Mouse (Mus musculus): ENCODE results near the gene Dcaf1. TPM values are rescaled to one million over a fixed set of nuclear protein-coding genes. Genes with fewer than 3 reads are reported as not detected.

Gene Dcaf1
- polyA plus RNA-seq, 1 experiment, result 7.5 TPM

GRCm38 (mm10) chr9:106901596-106901995 lies 79.9 kb downstream of the Dcaf1 start:
- TF ChIP-seq POLR2A (IDR thresholded peaks at IDR 0.05; ENCODE audit: low read depth, low read length) (no peak), CTCF (IDR thresholded peaks at IDR 0.05; ENCODE audit: extremely low read depth, insufficient read depth, insufficient read length, insufficient replicate concordance) (no peak)
- 92% methylated on average over 7 of the region's 7 CpGs for WGBS
- DNase-seq (ENCODE audit: low read depth in 1 of 2, low spot score in 2 of 2), result no peak
- H3K4me1 ChIP-seq (ENCODE audit: control insufficient read depth, insufficient read depth, insufficient read length), result no peaks in the 10 kb centered on the region
- H3K27ac ChIP-seq (ENCODE audit: insufficient read depth, low read length), result no peak overlapping the region
- H3K27me3 ChIP-seq (ENCODE audit: control insufficient read depth, insufficient read depth, low read length), result no peaks in the 10 kb centered on the region
- H3K4me3 ChIP-seq (ENCODE audit: extremely low read depth, insufficient read depth, insufficient read length), result no peak overlapping the region
- no peaks in the 10 kb centered on the region for H3K36me3 ChIP-seq (ENCODE audit: control insufficient read depth, insufficient read depth, low read length)

- no peaks in the 10 kb centered on the region for H3K4me1 ChIP-seq (ENCODE audit: control insufficient read depth, insufficient read depth, insufficient read length)
- H3K4me3 ChIP-seq (ENCODE audit: extremely low read depth, insufficient read depth, insufficient read length), result no peak overlapping the region
- TF ChIP-seq POLR2A (IDR thresholded peaks at IDR 0.05; ENCODE audit: low read depth, low read length) (no peak), CTCF (IDR thresholded peaks at IDR 0.05; ENCODE audit: extremely low read depth, insufficient read depth, insufficient read length, insufficient replicate concordance) (no peak)
- no peak overlapping the region for H3K27ac ChIP-seq (ENCODE audit: insufficient read depth, low read length)
- DNase-seq (ENCODE audit: low read depth in 1 of 2, low spot score in 2 of 2), result no peak
- no peaks in the 10 kb centered on the region for H3K36me3 ChIP-seq (ENCODE audit: control insufficient read depth, insufficient read depth, low read length)
- no peaks in the 10 kb centered on the region for H3K27me3 ChIP-seq (ENCODE audit: control insufficient read depth, insufficient read depth, low read length)
- WGBS, result 72% methylated on average over 4 of the region's 4 CpGs
Observed at GRCm38 (mm10) chr9:106903099-106903790, 81.6 kb downstream of the Dcaf1 start.

- no peaks in the 10 kb centered on the region for H3K4me1 ChIP-seq (ENCODE audit: control insufficient read depth, insufficient read depth, insufficient read length)
- no peaks in the 10 kb centered on the region for H3K27me3 ChIP-seq (ENCODE audit: control insufficient read depth, insufficient read depth, low read length)
- no peaks in the 10 kb centered on the region for H3K36me3 ChIP-seq (ENCODE audit: control insufficient read depth, insufficient read depth, low read length)
- no peak overlapping the region for H3K4me3 ChIP-seq (ENCODE audit: extremely low read depth, insufficient read depth, insufficient read length)
- no peak overlapping the region for H3K27ac ChIP-seq (ENCODE audit: insufficient read depth, low read length)
- no peak for TF ChIP-seq POLR2A (IDR thresholded peaks at IDR 0.05; ENCODE audit: low read depth, low read length)
- TF ChIP-seq CTCF (IDR thresholded peaks at IDR 0.05; ENCODE audit: extremely low read depth, insufficient read depth, insufficient read length, insufficient replicate concordance), result no peak
- 0% methylated on average over 1 of the region's 1 CpGs for WGBS
- peak; percentile 31 to 34 for DNase-seq (ENCODE audit: low read depth in 1 of 2, low spot score in 2 of 2)
Observed at GRCm38 (mm10) chr9:106903791-106904134, 82.1 kb downstream of the Dcaf1 start.

DNA sequence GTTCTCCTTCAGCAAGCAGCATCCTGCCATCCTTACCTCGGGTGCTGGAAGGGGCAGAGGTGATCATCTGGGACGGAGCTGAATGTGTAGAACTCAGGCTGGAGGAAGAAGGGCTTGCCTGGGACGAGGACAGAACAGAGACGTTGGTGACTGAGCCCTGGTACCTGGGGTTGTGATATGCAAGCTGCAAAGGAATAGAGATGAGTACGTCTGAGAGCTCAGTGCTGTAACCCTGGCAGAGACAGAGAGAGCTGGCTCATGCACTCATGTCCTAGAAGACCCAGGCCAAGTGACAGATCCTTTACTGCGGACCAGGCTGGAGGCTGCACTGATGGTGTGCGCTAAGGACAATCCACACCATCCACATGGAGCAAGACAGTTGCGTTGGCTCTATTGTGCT lies 84.9 kb downstream of the Dcaf1 start:
- no peak for DNase-seq (ENCODE audit: low read depth in 1 of 2, low spot score in 2 of 2)
- no peaks in the 10 kb centered on the region for H3K27me3 ChIP-seq (ENCODE audit: control insufficient read depth, insufficient read depth, low read length)
- no peak overlapping the region for H3K27ac ChIP-seq (ENCODE audit: insufficient read depth, low read length)
- 87% methylated on average over 8 of the region's 8 CpGs for WGBS
- TF ChIP-seq CTCF (IDR thresholded peaks at IDR 0.05; ENCODE audit: extremely low read depth, insufficient read depth, insufficient read length, insufficient replicate concordance) (no peak), POLR2A (IDR thresholded peaks at IDR 0.05; ENCODE audit: low read depth, low read length) (no peak)
- H3K4me3 ChIP-seq (ENCODE audit: extremely low read depth, insufficient read depth, insufficient read length), result no peak overlapping the region
- H3K4me1 ChIP-seq (ENCODE audit: control insufficient read depth, insufficient read depth, insufficient read length), result no peaks in the 10 kb centered on the region
- H3K36me3 ChIP-seq (ENCODE audit: control insufficient read depth, insufficient read depth, low read length), result no peaks in the 10 kb centered on the region

DNA sequence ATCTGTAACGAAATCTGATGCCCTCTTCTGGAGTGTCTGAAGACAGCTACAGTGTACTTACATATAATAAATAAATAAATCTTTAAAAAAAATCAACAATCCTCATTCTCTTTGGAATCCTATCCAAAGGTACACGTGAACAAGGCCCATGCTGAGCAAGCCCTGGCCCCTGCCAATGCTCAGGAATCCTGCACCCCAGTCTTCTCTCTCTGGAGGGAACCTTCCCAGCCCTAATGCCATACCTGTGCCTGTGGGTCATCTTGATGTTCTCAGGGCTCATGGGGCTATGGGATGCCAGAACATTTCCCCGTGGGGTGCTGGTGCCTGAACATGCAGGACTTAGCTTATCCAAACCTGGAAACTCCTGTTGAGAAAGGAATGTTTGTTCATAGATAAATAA lies 86.5 kb downstream of the Dcaf1 start:
- no peak overlapping the region for H3K4me3 ChIP-seq (ENCODE audit: extremely low read depth, insufficient read depth, insufficient read length)
- 82% methylated on average over 3 of the region's 3 CpGs for WGBS
- H3K4me1 ChIP-seq (ENCODE audit: control insufficient read depth, insufficient read depth, insufficient read length), result no peaks in the 10 kb centered on the region
- H3K27me3 ChIP-seq (ENCODE audit: control insufficient read depth, insufficient read depth, low read length), result no peaks in the 10 kb centered on the region
- no peak for DNase-seq (ENCODE audit: low read depth in 1 of 2, low spot score in 2 of 2)
- H3K27ac ChIP-seq (ENCODE audit: insufficient read depth, low read length), result no peak overlapping the region
- TF ChIP-seq POLR2A (IDR thresholded peaks at IDR 0.05; ENCODE audit: low read depth, low read length) (no peak), CTCF (IDR thresholded peaks at IDR 0.05; ENCODE audit: extremely low read depth, insufficient read depth, insufficient read length, insufficient replicate concordance) (no peak)
- H3K36me3 ChIP-seq (ENCODE audit: control insufficient read depth, insufficient read depth, low read length), result no peaks in the 10 kb centered on the region

DNA sequence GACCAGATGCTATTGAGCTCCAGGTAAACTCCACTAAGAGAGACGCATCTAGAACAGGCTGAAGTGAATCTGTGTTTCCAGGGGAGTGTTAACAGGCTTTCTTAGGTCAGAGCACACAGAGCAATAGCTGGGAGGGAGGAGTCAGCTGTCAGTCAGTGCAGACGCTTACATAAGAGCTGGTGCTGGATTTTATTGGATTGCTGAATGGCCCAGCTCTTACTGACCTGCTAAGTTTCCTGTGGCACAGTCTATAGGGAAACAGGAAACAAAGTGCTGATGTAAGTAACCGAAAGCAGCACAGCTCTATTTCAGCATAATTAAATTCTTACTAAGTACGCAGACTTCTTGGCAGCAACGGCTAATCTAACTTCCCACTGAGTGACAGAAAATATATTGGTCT lies 87.0 kb downstream of the Dcaf1 start:
- no peak for DNase-seq (ENCODE audit: low read depth in 1 of 2, low spot score in 2 of 2)

DNA sequence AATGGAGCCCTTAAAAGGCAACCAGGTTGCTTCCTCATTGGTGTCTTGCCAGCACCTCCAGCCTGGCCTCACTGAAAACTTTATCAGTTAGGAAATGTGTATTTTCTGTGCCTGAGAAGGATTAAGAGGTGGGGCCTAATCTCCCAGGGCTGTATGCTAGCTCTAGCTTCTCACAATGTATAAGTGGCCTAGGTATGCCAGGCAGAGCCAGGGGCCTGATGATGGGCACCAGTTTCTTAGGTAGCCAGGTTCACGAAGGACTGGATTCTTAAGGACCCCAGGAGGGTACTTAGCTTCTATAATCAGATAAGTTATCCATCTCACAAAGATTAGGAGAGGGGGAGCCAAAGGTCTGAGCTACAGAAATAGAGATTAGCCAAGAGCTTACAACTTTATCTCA lies 90.0 kb downstream of the Dcaf1 start:
- Histone ChIP-seq H3K27me3 (ENCODE audit: control insufficient read depth, insufficient read depth, low read length) (no peaks in the 10 kb centered on the region), H3K36me3 (ENCODE audit: control insufficient read depth, insufficient read depth, low read length) (no peaks in the 10 kb centered on the region), H3K4me3 (ENCODE audit: extremely low read depth, insufficient read depth, insufficient read length) (no peak overlapping the region), H3K27ac (ENCODE audit: insufficient read depth, low read length) (no peak overlapping the region), H3K4me1 (ENCODE audit: control insufficient read depth, insufficient read depth, insufficient read length) (no peaks in the 10 kb centered on the region)
- no peak for DNase-seq (ENCODE audit: low read depth in 1 of 2, low spot score in 2 of 2)
- 81% methylated on average over 1 of the region's 1 CpGs for WGBS
- TF ChIP-seq CTCF (IDR thresholded peaks at IDR 0.05; ENCODE audit: extremely low read depth, insufficient read depth, insufficient read length, insufficient replicate concordance) (no peak), POLR2A (IDR thresholded peaks at IDR 0.05; ENCODE audit: low read depth, low read length) (no peak)

More for the DNA sequence above, 87.0 kb downstream of the Dcaf1 start:
- Histone ChIP-seq H3K27ac (ENCODE audit: insufficient read depth, low read length) (no peak overlapping the region), H3K4me1 (ENCODE audit: control insufficient read depth, insufficient read depth, insufficient read length) (no peaks in the 10 kb centered on the region), H3K36me3 (ENCODE audit: control insufficient read depth, insufficient read depth, low read length) (no peaks in the 10 kb centered on the region), H3K27me3 (ENCODE audit: control insufficient read depth, insufficient read depth, low read length) (no peaks in the 10 kb centered on the region), H3K4me3 (ENCODE audit: extremely low read depth, insufficient read depth, insufficient read length) (no peak overlapping the region)
- no peak for TF ChIP-seq POLR2A (IDR thresholded peaks at IDR 0.05; ENCODE audit: low read depth, low read length)
- TF ChIP-seq CTCF (IDR thresholded peaks at IDR 0.05; ENCODE audit: extremely low read depth, insufficient read depth, insufficient read length, insufficient replicate concordance), result no peak
- WGBS, result 24% methylated on average over 5 of the region's 5 CpGs
